Mouse (Mus musculus): ENCODE results near the gene Camta1. TPM values are rescaled to one million over a fixed set of nuclear protein-coding genes. Genes with fewer than 3 reads are reported as not detected.

Gene Camta1
- polyA plus RNA-seq, 1 experiment from 2014 or later: 81.8 TPM

DNA sequence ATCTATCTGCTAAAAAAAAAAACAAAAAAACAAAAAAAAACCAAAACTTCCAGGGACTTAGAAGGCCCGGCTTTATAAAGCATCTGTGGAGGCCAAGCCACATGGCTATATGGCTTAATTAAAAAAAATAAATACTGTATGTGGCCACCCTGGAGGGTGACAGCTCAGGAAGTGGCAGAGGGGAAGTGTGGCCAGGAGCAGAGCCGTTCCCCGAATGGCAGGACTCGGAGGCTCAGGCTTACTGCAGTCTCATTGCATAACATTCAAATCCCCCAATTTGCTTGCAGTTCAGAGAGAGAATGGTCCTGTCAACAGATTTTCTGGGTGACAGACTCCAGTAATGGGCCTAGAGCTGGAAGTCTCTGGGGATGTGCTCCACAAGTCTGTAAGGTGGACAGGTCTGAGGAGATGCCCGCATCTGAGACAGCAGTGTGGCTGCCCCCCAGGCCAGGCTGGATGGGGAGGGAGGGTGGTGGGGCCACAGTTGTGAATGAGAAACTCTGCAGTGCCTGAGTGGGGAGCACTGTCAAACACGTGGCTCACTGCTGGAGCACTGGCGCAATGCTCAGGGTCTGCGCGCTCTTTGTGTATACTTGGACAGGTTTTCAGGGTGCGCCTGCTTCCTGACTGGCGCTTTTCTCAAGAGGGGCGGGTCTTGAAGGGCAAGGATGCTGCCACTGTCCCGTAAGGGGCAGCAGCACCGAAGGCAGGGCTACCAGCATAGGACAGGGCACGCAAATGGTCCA lies 140.8 kb downstream of the Camta1 start:
- Histone ChIP-seq H3K27me3 (ENCODE audit: control insufficient read depth, insufficient read depth, low read length) (no peaks in the 10 kb centered on the region), H3K36me3 (ENCODE audit: control insufficient read depth, insufficient read depth, low read length) (no peaks in the 10 kb centered on the region)

DNA sequence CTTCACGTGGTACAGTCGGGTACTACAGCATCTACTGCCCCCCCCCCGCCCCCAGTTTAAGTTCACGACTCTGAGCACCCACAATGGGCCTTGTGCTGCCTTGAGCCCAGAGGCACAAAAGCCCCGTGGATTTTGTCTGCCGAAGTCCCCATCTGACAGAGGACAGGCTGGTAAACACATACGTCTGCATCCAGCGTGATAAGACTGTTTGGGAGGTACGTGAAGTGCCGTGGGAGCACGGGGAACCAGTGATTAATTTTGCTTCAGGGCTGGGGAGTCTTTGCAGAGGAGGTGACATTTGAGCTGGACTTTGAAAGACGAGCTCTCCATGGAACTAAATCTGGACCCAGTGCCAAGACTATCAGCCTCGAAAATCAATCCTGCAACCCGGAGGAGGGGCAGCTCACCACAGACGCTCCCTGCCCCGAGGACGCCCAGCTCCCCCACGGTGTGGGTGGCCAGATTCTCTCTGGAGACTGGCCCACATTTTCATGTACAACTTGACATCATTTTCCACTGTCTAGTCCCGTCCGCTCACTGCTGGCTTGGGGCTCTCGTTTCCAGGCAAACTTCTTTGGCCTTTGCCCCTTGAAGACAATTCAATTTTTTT lies 142.7 kb downstream of the Camta1 start:
- Histone ChIP-seq H3K27ac (ENCODE audit: low read length) (no peak overlapping the region), H3K4me1 (ENCODE audit: control insufficient read depth, insufficient read depth, low read length) (peaks cover 6% of the 10 kb centered on the region; the same call in 1 of the 2 replicates), H3K4me2 (ENCODE audit: low read depth, low read length) (no peak overlapping the region), H3K9ac (ENCODE audit: low read length) (no peak overlapping the region), H3K27me3 (ENCODE audit: control insufficient read depth, insufficient read depth, low read length) (no peaks in the 10 kb centered on the region), H3K36me3 (ENCODE audit: control insufficient read depth, insufficient read depth, low read length) (no peaks in the 10 kb centered on the region), H3K9me3 (replicated peaks; ENCODE audit: control insufficient read depth, low read length) (no peaks in the 10 kb centered on the region), H3K4me3 (replicated peaks; ENCODE audit: low read length) (no peak overlapping the region)
- WGBS: 27% methylated on average over 21 of the region's 21 CpGs
- 0 out of 2 replicates have a peak, but pooled peaks have one; percentile 47 for ATAC-seq (ENCODE audit: insufficient read depth, low FRiP score)

More for the DNA sequence above, 140.8 kb downstream of the Camta1 start:
- Histone ChIP-seq H3K9me3 (replicated peaks; ENCODE audit: control insufficient read depth, low read length) (no peaks in the 10 kb centered on the region), H3K4me2 (ENCODE audit: low read depth, low read length) (no peak overlapping the region), H3K27ac (ENCODE audit: low read length) (no peak overlapping the region), H3K4me1 (ENCODE audit: control insufficient read depth, insufficient read depth, low read length) (peaks cover 6% of the 10 kb centered on the region; the same call in 1 of the 2 replicates), H3K9ac (ENCODE audit: low read length) (no peak overlapping the region), H3K4me3 (replicated peaks; ENCODE audit: low read length) (no peak overlapping the region)
- WGBS: 79% methylated on average over 15 of the region's 15 CpGs
- no peak for ATAC-seq (ENCODE audit: insufficient read depth, low FRiP score)

DNA sequence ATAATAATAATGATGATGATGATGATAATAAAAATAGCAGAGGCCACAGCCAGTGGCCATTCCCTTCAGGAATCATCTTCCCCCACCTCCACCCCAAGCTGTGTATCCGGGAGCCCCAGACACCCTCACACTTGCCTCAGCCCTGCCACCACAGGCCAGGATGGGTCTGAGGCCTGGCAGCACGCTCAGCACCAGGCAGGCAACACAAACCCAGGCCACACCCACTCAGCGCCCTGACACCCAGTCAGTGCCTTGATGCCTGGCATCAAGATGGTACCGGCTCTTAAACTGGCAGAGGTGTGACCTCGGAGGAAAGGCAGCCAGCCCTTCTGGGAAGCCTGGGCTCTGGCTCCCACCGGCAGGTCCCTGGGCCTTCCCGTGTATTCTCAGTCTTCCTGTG lies 143.8 kb downstream of the Camta1 start:
- Histone ChIP-seq H3K9me3 (replicated peaks; ENCODE audit: control insufficient read depth, low read length) (no peaks in the 10 kb centered on the region), H3K27me3 (ENCODE audit: control insufficient read depth, insufficient read depth, low read length) (no peaks in the 10 kb centered on the region), H3K27ac (ENCODE audit: low read length) (no peak overlapping the region), H3K4me1 (ENCODE audit: control insufficient read depth, insufficient read depth, low read length) (peaks cover 6% of the 10 kb centered on the region; the same call in 1 of the 2 replicates), H3K9ac (ENCODE audit: low read length) (no peak overlapping the region), H3K4me2 (ENCODE audit: low read depth, low read length) (no peak overlapping the region), H3K36me3 (ENCODE audit: control insufficient read depth, insufficient read depth, low read length) (no peaks in the 10 kb centered on the region), H3K4me3 (replicated peaks; ENCODE audit: low read length) (no peak overlapping the region)
- 67% methylated on average over 7 of the region's 7 CpGs for WGBS
- 0 out of 2 replicates have a peak, but pooled peaks have one; percentile 12 for ATAC-seq (ENCODE audit: insufficient read depth, low FRiP score)

DNA sequence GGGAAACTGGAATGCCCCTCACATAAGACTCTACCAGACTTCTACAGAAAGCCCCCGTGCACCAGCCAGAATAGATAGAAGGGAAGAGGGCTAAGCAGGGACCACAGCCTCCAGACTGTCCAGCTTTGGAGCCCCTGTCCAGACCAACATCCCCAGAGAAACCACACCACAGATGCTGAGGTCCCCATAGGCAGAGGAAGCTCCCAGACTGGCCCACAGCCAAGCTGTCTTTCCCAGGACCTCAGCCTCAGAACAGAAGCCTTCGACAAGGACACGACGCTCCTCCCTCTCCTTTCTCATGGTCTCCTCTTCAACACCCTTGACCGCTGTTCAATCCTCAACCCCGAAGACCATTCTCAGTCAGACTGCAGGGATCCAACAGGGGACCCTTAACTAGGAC lies 148.0 kb downstream of the Camta1 start:
- Histone ChIP-seq H3K4me3 (replicated peaks; ENCODE audit: low read length) (no peak overlapping the region), H3K4me1 (ENCODE audit: control insufficient read depth, insufficient read depth, low read length) (0 out of 2 replicates have a peak, but pooled peaks cover 3% of the 10 kb centered on the region), H3K27ac (ENCODE audit: low read length) (no peak overlapping the region), H3K9me3 (replicated peaks; ENCODE audit: control insufficient read depth, low read length) (no peaks in the 10 kb centered on the region), H3K27me3 (ENCODE audit: control insufficient read depth, insufficient read depth, low read length) (no peaks in the 10 kb centered on the region), H3K36me3 (ENCODE audit: control insufficient read depth, insufficient read depth, low read length) (no peaks in the 10 kb centered on the region), H3K4me2 (ENCODE audit: low read depth, low read length) (no peak overlapping the region), H3K9ac (ENCODE audit: low read length) (no peak overlapping the region)
- ATAC-seq (ENCODE audit: insufficient read depth, low FRiP score): no peak
- 86% methylated on average over 6 of the region's 6 CpGs for WGBS

DNA sequence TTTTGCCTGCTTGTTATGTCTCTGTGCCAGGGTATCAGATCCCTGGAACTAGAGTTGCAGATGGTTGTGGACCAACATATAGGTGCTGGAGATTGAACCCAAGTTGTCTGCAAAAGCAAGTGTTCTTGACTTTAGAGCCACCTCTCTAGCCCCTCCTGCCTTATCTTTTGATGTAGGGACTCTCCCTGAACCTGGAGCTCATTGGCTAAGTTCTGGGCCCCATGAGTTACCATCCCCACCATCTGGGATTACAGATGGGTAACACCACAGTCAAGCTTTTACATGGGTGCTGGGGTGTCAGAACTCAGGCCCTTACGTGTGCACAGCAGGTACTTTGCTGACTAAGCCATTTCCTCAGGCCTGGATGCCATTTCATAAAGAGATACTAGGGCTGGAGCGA lies 150.3 kb downstream of the Camta1 start:
- 85% methylated on average over 2 of the region's 2 CpGs for WGBS
- Histone ChIP-seq H3K9me3 (replicated peaks; ENCODE audit: control insufficient read depth, low read length) (no peaks in the 10 kb centered on the region), H3K4me1 (ENCODE audit: control insufficient read depth, insufficient read depth, low read length) (0 out of 2 replicates have a peak, but pooled peaks cover 3% of the 10 kb centered on the region), H3K4me3 (replicated peaks; ENCODE audit: low read length) (no peak overlapping the region), H3K27ac (ENCODE audit: low read length) (no peak overlapping the region), H3K4me2 (ENCODE audit: low read depth, low read length) (no peak overlapping the region), H3K27me3 (ENCODE audit: control insufficient read depth, insufficient read depth, low read length) (no peaks in the 10 kb centered on the region), H3K9ac (ENCODE audit: low read length) (no peak overlapping the region), H3K36me3 (ENCODE audit: control insufficient read depth, insufficient read depth, low read length) (no peaks in the 10 kb centered on the region)
- ATAC-seq (ENCODE audit: insufficient read depth, low FRiP score): no peak

DNA sequence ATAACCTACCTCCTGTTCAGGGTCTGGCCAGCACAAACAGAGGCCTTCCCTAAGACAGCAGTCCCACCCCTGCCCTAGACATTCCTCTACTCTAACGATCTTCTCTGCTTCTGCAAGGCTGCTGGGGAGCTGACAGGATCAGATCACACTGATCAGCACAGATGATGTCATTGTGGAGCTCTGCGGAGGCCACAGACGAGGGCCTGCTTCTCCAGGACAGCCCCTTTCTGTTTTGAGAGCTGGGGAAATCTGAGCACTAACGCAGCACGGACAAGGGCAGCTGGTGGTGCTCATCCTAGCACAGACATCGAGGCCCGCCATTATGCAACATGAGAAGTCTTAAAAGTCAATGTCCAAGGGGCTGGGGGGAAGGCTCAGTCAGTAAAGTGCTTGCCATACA lies 151.2 kb downstream of the Camta1 start:
- Histone ChIP-seq H3K27me3 (ENCODE audit: control insufficient read depth, insufficient read depth, low read length) (no peaks in the 10 kb centered on the region), H3K9me3 (replicated peaks; ENCODE audit: control insufficient read depth, low read length) (no peaks in the 10 kb centered on the region), H3K36me3 (ENCODE audit: control insufficient read depth, insufficient read depth, low read length) (no peaks in the 10 kb centered on the region), H3K4me3 (replicated peaks; ENCODE audit: low read length) (no peak overlapping the region), H3K9ac (ENCODE audit: low read length) (no peak overlapping the region), H3K4me2 (ENCODE audit: low read depth, low read length) (no peak overlapping the region), H3K4me1 (ENCODE audit: control insufficient read depth, insufficient read depth, low read length) (0 out of 2 replicates have a peak, but pooled peaks cover 3% of the 10 kb centered on the region), H3K27ac (ENCODE audit: low read length) (0 out of 2 replicates have a peak overlapping the region, but pooled peaks have one; percentile 43)
- 18% methylated on average over 7 of the region's 7 CpGs for WGBS
- ATAC-seq (ENCODE audit: insufficient read depth, low FRiP score): peak; percentile 45

DNA sequence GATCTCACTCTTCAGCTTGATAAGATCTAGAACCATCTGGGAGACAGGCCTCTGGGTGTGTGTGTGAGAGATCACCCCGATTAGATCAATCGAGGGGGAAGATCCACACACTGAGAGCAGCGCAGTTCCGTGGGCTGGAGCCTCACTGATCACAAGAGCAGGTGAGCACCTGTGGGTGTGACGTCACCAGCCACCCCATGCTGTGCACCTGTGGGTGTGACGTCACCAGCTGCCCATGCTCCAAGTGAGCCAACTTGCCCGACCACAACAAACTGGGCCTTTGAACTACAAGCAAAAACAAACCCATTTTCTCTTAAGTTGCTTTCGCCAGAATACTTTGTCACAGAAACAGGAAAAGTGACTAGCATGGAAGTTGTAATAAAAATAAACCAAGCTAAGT lies 152.4 kb downstream of the Camta1 start:
- Histone ChIP-seq H3K9me3 (replicated peaks; ENCODE audit: control insufficient read depth, low read length) (no peaks in the 10 kb centered on the region), H3K9ac (ENCODE audit: low read length) (no peak overlapping the region), H3K27me3 (ENCODE audit: control insufficient read depth, insufficient read depth, low read length) (no peaks in the 10 kb centered on the region), H3K4me3 (replicated peaks; ENCODE audit: low read length) (no peak overlapping the region), H3K36me3 (ENCODE audit: control insufficient read depth, insufficient read depth, low read length) (no peaks in the 10 kb centered on the region), H3K4me2 (ENCODE audit: low read depth, low read length) (no peak overlapping the region), H3K27ac (ENCODE audit: low read length) (no peak overlapping the region), H3K4me1 (ENCODE audit: control insufficient read depth, insufficient read depth, low read length) (0 out of 2 replicates have a peak, but pooled peaks cover 3% of the 10 kb centered on the region)
- WGBS: 75% methylated on average over 8 of the region's 8 CpGs
- no peak for ATAC-seq (ENCODE audit: insufficient read depth, low FRiP score)

DNA sequence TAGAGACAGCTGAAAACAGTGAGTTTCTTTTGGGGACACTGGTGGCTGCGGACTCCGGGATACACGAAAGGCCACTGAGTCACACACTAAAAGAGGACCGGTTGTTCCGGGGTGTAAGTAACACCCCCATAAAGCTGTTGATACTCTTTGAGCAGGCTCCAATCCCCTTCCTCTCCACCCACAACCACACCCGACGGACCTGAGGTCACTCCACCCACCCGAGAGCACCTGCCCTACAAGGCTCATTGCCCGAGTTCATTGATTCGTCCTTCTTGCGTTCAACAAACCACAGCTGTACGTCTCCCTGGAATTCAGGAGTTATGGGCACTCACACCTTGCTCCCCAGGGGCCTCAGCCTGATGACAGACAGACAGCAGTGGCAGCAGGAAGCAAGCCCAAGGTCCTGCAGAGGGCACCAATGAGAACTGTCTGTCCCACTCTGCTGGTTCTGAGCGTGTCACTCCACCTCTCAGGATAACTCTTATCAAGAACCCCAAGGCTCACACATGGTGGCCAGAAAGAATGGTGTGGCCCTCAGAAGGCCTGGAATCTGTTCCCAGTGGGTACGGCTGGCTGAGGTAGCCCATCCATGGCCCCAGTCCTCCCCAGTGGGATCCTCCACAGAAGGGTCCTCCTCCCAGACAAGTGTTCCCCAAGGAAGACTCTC lies 158.5 kb downstream of the Camta1 start:
- WGBS: 78% methylated on average over 14 of the region's 14 CpGs
- Histone ChIP-seq H3K4me1 (ENCODE audit: control insufficient read depth, insufficient read depth, low read length) (no peaks in the 10 kb centered on the region), H3K4me3 (replicated peaks; ENCODE audit: low read length) (no peak overlapping the region), H3K27me3 (ENCODE audit: control insufficient read depth, insufficient read depth, low read length) (no peaks in the 10 kb centered on the region), H3K36me3 (ENCODE audit: control insufficient read depth, insufficient read depth, low read length) (no peaks in the 10 kb centered on the region), H3K9me3 (replicated peaks; ENCODE audit: control insufficient read depth, low read length) (no peaks in the 10 kb centered on the region), H3K9ac (ENCODE audit: low read length) (no peak overlapping the region), H3K4me2 (ENCODE audit: low read depth, low read length) (no peak overlapping the region), H3K27ac (ENCODE audit: low read length) (no peak overlapping the region)
- no peak for ATAC-seq (ENCODE audit: insufficient read depth, low FRiP score)

DNA sequence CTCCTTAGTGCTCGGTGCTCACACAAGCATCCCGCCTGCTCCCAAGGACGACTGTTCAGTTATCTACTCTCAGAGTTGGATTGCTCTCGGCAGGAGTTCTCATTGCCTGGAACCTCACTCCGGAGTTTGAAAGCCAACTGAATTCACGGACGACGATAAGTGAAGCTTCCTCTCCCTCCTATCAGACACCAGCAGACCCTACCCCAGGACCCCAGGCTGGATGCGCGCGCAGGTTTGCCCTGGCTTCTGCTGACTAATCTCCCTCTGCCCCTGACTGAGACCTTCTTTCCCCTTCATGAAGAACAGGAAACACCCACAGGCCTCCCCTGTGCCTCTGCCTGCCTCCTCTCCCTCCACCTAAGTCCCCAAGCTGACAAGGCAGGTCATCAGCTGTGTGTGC lies 159.2 kb downstream of the Camta1 start:
- no peaks in the 10 kb centered on the region for H3K36me3 ChIP-seq (ENCODE audit: control insufficient read depth, insufficient read depth, low read length)
- no peak overlapping the region for H3K9ac ChIP-seq (ENCODE audit: low read length)
- no peaks in the 10 kb centered on the region for H3K9me3 ChIP-seq (replicated peaks; ENCODE audit: control insufficient read depth, low read length)
- 86% methylated on average over 11 of the region's 11 CpGs for WGBS
- H3K27me3 ChIP-seq (ENCODE audit: control insufficient read depth, insufficient read depth, low read length): no peaks in the 10 kb centered on the region
- H3K4me1 ChIP-seq (ENCODE audit: control insufficient read depth, insufficient read depth, low read length): no peaks in the 10 kb centered on the region
- H3K27ac ChIP-seq (ENCODE audit: low read length): no peak overlapping the region
- H3K4me2 ChIP-seq (ENCODE audit: low read depth, low read length): no peak overlapping the region
- no peak overlapping the region for H3K4me3 ChIP-seq (replicated peaks; ENCODE audit: low read length)
- ATAC-seq (ENCODE audit: insufficient read depth, low FRiP score): no peak
